Mouse (Mus musculus) monocyte, adult 5-6 weeks (primary cell): ENCODE results near the gene Dpagt1. TPM values are rescaled to one million over a fixed set of nuclear protein-coding genes. Genes with fewer than 3 reads are reported as not detected.
"Not testable (repeated sequence)": the region's sequence is repeated elsewhere in the genome, so short reads cannot be mapped to it uniquely, and the experiment has no call there.

ENCODE experiments used
- ATAC-seq: fragments of 153-309, 156-312 bp; replicated peaks from 2 replicates; pipeline ENCODE4 v1.8.0; 2017; ENCODE audit warnings: mild to moderate bottlenecking; ENCODE audit not compliant: low TSS enrichment, insufficient number of reproducible peaks, severe bottlenecking, poor library complexity, low FRiP score
- total RNA-seq: library from RNA; stranded (forward); fragments of 200-1000, 200-491, 200-594 nt; gene quantifications from 3 replicates; pipeline ENCODE4 v1.2.3, GENCODE M21; 2017

The Dpagt1 gene
- total RNA-seq, 1 experiment from 2014 or later: 2.3 TPM

- ATAC-seq: no peak
Observed at GRCm38 (mm10) chr9:44335331-44336092, 9.7 kb downstream of the Dpagt1 start.

- ATAC-seq: no peak
Observed at GRCm38 (mm10) chr9:44336093-44336406, 10.2 kb downstream of the Dpagt1 start.

- ATAC-seq: not testable (repeated sequence)
Observed at GRCm38 (mm10) chr9:44336513-44336912, 10.7 kb downstream of the Dpagt1 start.

- ATAC-seq: no peak
Observed at GRCm38 (mm10) chr9:44336964-44337363, 11.1 kb downstream of the Dpagt1 start.

- no peak for ATAC-seq
Observed at GRCm38 (mm10) chr9:44337436-44338169, 11.8 kb downstream of the Dpagt1 start.

- ATAC-seq: no peak
Observed at GRCm38 (mm10) chr9:44338574-44338973, 12.8 kb downstream of the Dpagt1 start.

- no peak for ATAC-seq
Observed at GRCm38 (mm10) chr9:44341487-44341886, 15.7 kb downstream of the Dpagt1 start.

- no peak for ATAC-seq
Observed at GRCm38 (mm10) chr9:44342173-44342572, 16.4 kb downstream of the Dpagt1 start.

- ATAC-seq: no peak
Observed at GRCm38 (mm10) chr9:44342605-44343004, 16.8 kb downstream of the Dpagt1 start.

GRCm38 (mm10) chr9:44343290-44343689 lies 17.5 kb downstream of the Dpagt1 start:
- ATAC-seq: no peak

- peak; percentile 92 for ATAC-seq
Observed at GRCm38 (mm10) chr9:44343781-44344421, 18.1 kb downstream of the Dpagt1 start, which contains the start of gene Hmbs. Gene Hmbs (minus strand): TSS chr9:44344228.

- ATAC-seq: no peak
Observed at GRCm38 (mm10) chr9:44345570-44346433, 20.0 kb downstream of the Dpagt1 start.

GRCm38 (mm10) chr9:44347166-44347565 lies 21.3 kb downstream of the Dpagt1 start:
- no peak for ATAC-seq

- ATAC-seq: no peak
Observed at GRCm38 (mm10) chr9:44347621-44348020, 21.8 kb downstream of the Dpagt1 start.

GRCm38 (mm10) chr9:44348546-44348945 lies 22.7 kb downstream of the Dpagt1 start:
- no peak for ATAC-seq

- ATAC-seq: no peak
Observed at GRCm38 (mm10) chr9:44351396-44351795, 25.6 kb downstream of the Dpagt1 start.

GRCm38 (mm10) chr9:44352337-44352736 lies 26.5 kb downstream of the Dpagt1 start:
- ATAC-seq: no peak

GRCm38 (mm10) chr9:44353142-44353541 lies 27.3 kb downstream of the Dpagt1 start:
- no peak for ATAC-seq

GRCm38 (mm10) chr9:44357207-44357606 lies 31.4 kb downstream of the Dpagt1 start:
- no peak for ATAC-seq
